In the genomic region with DNA sequence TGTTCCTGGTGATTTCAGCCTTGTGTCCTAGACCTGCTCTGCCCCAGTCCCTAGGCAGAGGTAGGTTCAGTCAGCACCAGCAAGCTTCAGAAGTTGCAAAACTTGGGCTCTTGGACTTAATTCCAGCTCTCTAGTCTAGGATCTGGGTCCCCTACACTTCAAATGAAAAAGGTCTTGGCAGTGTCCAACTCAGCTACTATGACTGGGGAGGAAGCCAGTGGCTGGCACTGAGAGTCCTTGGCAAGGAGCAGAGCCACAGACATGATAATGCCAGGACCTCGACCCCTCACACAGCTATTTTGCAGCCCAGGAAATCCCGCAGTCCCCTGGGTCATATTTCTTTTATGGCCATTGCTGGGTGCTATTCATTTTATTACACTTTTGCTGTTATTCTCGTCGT, we compare ENCODE assay signal across 16 mouse cellular contexts.
DNase-seq lines count a peak whose midpoint lies in the region; ATAC-seq and TF ChIP-seq lines count a peak whose summit lies in the region.
"Had no signal": no experiment of that assay in that cellular context is flagged by ENCODE, and none has a peak within 500 bp of the region (broad histone marks: within the 10 kb centered on the region; RNA-seq: fewer than 3 reads in every experiment).

No protein-coding gene starts in this region.

- no peak overlapping the region for H3K27ac ChIP-seq in hindbrain, postnatal 0 days
- H3K27ac ChIP-seq in hindbrain, embryonic 12.5 days = no peak overlapping the region
- 0 out of 2 replicates have a peak overlapping the region, but pooled peaks have one; percentile 2 for H3K27ac ChIP-seq in neural tube, embryonic 15.5 days (replicated peaks)
- no peak overlapping the region for H3K27ac ChIP-seq in intestine, embryonic 16.5 days (ENCODE audit: low read length)
- H3K27ac ChIP-seq: macrophage; midbrain, embryonic 15.5 days; stomach, postnatal 0 days had no signal

- ATAC-seq in hindbrain, postnatal 0 days = no peak
- ATAC-seq in hindbrain, embryonic 12.5 days (ENCODE audit: low FRiP score) = no peak
- ATAC-seq in neural tube, embryonic 15.5 days (ENCODE audit: low FRiP score) = peak; percentile 39; the same call in 1 of the 2 replicates
- no peak for ATAC-seq in intestine, embryonic 16.5 days
- ATAC-seq: forebrain, embryonic 14.5 days; intestine, postnatal 0 days; midbrain, embryonic 15.5 days had no signal

- no peaks in the 10 kb centered on the region for H3K4me1 ChIP-seq in hindbrain, postnatal 0 days (ENCODE audit: insufficient read depth, low read length)
- 0 out of 2 replicates have a peak, but pooled peaks cover 5% of the 10 kb centered on the region for H3K4me1 ChIP-seq in hindbrain, embryonic 12.5 days
- peaks cover 11% of the 10 kb centered on the region; the same call in 1 of the 2 replicates for H3K4me1 ChIP-seq in neural tube, embryonic 15.5 days
- H3K4me1 ChIP-seq in intestine, embryonic 16.5 days (ENCODE audit: control insufficient read depth, insufficient read depth, low read length) = no peaks in the 10 kb centered on the region

- DNase-seq in hindbrain, postnatal 0 days (ENCODE audit: low spot score) = peak; percentile 64
- DNase-seq in right cerebral cortex, postnatal 10 days (ENCODE audit: low spot score in 2 of 2) = peak; percentile 57 to 60
- no peak for DNase-seq in right cerebral cortex, adult 18-20 months
- peak; percentile 25 for DNase-seq in cerebellum, adult 9-10 months
- DNase-seq in urinary bladder, postnatal 14 days (ENCODE audit: low spot score) = no peak
- DNase-seq: thymus, postnatal 25 days had no signal

- H3K27me3 ChIP-seq in hindbrain, postnatal 0 days (ENCODE audit: insufficient read depth, low read length) = no peaks in the 10 kb centered on the region
- no peaks in the 10 kb centered on the region for H3K27me3 ChIP-seq in hindbrain, embryonic 12.5 days
- H3K27me3 ChIP-seq in neural tube, embryonic 15.5 days (replicated peaks) = no peaks in the 10 kb centered on the region
- no peaks in the 10 kb centered on the region for H3K27me3 ChIP-seq in intestine, embryonic 16.5 days (replicated peaks; ENCODE audit: control insufficient read depth, insufficient read depth, low read length)
- H3K27me3 ChIP-seq: liver, embryonic 15.5 days; midbrain, embryonic 15.5 days had no signal

- no peak overlapping the region for H3K4me3 ChIP-seq in hindbrain, postnatal 0 days (ENCODE audit: low read length)
- H3K4me3 ChIP-seq in hindbrain, embryonic 12.5 days = no peak overlapping the region
- H3K4me3 ChIP-seq in neural tube, embryonic 15.5 days (replicated peaks) = no peak overlapping the region
- H3K4me3 ChIP-seq in intestine, embryonic 16.5 days (ENCODE audit: low read length) = no peak overlapping the region
- H3K4me3 ChIP-seq: hindbrain, embryonic 10.5 days; liver, embryonic 15.5 days; midbrain, embryonic 15.5 days had no signal

- no peaks in the 10 kb centered on the region for H3K36me3 ChIP-seq in hindbrain, postnatal 0 days (ENCODE audit: insufficient read depth, low read length)
- H3K36me3 ChIP-seq in hindbrain, embryonic 12.5 days = no peaks in the 10 kb centered on the region
- H3K36me3 ChIP-seq in neural tube, embryonic 15.5 days = no peaks in the 10 kb centered on the region
- H3K36me3 ChIP-seq in intestine, embryonic 16.5 days (ENCODE audit: control insufficient read depth, insufficient read depth, low read length) = no peaks in the 10 kb centered on the region
- H3K36me3 ChIP-seq: hindbrain, embryonic 10.5 days; liver, embryonic 15.5 days; midbrain, embryonic 15.5 days had no signal

- H3K9ac ChIP-seq in hindbrain, postnatal 0 days (replicated peaks; ENCODE audit: low read length) = no peak overlapping the region
- H3K9ac ChIP-seq in hindbrain, embryonic 12.5 days = no peak overlapping the region
- H3K9ac ChIP-seq in neural tube, embryonic 15.5 days (replicated peaks) = no peak overlapping the region
- H3K9ac ChIP-seq in intestine, embryonic 16.5 days (ENCODE audit: low read depth, low read length) = no peak overlapping the region
- H3K9ac ChIP-seq: liver, embryonic 15.5 days; midbrain, embryonic 15.5 days had no signal

- H3K4me2 ChIP-seq in hindbrain, postnatal 0 days (ENCODE audit: low read depth, low read length) = no peak overlapping the region
- H3K4me2 ChIP-seq in hindbrain, embryonic 12.5 days (replicated peaks) = no peak overlapping the region
- no peak overlapping the region for H3K4me2 ChIP-seq in neural tube, embryonic 15.5 days
- no peak overlapping the region for H3K4me2 ChIP-seq in intestine, embryonic 16.5 days (ENCODE audit: low read depth, low read length)
- H3K4me2 ChIP-seq: liver, embryonic 15.5 days; midbrain, embryonic 15.5 days had no signal

- WGBS in hindbrain, postnatal 0 days = 58% methylated on average over 4 of the region's 4 CpGs
- WGBS in hindbrain, embryonic 12.5 days = 68% methylated on average over 4 of the region's 4 CpGs
- WGBS in neural tube, embryonic 15.5 days = 23% methylated on average over 4 of the region's 4 CpGs
- WGBS in intestine, embryonic 16.5 days = 63% methylated on average over 4 of the region's 4 CpGs

- no peaks in the 10 kb centered on the region for H3K9me3 ChIP-seq in hindbrain, postnatal 0 days (ENCODE audit: low read length)
- no peaks in the 10 kb centered on the region for H3K9me3 ChIP-seq in hindbrain, embryonic 12.5 days (replicated peaks)
- H3K9me3 ChIP-seq in neural tube, embryonic 15.5 days (replicated peaks) = no peaks in the 10 kb centered on the region
- no peaks in the 10 kb centered on the region for H3K9me3 ChIP-seq in intestine, embryonic 16.5 days (ENCODE audit: control insufficient read depth, low read length)
- H3K9me3 ChIP-seq: hindbrain, embryonic 10.5 days; liver, embryonic 15.5 days; midbrain, embryonic 15.5 days had no signal

- TF ChIP-seq CTCF in hindbrain, postnatal 0 days (IDR thresholded peaks at IDR 0.05; ENCODE audit: low read depth) = no peak

Comparison
In these comparisons a context has a peak if more than half of its experiments do, and no peak if none do; other contexts are left out.
1. DNase-seq: peak in hindbrain, postnatal 0 days (single experiment), right cerebral cortex, postnatal 10 days (2 of 2) and cerebellum, adult 9-10 months (single experiment); none in right cerebral cortex, adult 18-20 months (single experiment) and urinary bladder, postnatal 14 days (single experiment).